Mouse (Mus musculus): ENCODE data around the gene Scamp4. TPM values are rescaled to one million over a fixed set of nuclear protein-coding genes. Genes with fewer than 3 reads are reported as not detected.
A peak's percentile ranks its signal among the peaks of the same experiment; 100 is the strongest.
"Not testable (repeated sequence)": the region's sequence is repeated elsewhere in the genome, so short reads cannot be mapped to it uniquely, and the experiment has no call there.

Gene Scamp4
- total RNA-seq, 2 experiments from 2014 or later, result 23.3 to 71.8 TPM

DNA sequence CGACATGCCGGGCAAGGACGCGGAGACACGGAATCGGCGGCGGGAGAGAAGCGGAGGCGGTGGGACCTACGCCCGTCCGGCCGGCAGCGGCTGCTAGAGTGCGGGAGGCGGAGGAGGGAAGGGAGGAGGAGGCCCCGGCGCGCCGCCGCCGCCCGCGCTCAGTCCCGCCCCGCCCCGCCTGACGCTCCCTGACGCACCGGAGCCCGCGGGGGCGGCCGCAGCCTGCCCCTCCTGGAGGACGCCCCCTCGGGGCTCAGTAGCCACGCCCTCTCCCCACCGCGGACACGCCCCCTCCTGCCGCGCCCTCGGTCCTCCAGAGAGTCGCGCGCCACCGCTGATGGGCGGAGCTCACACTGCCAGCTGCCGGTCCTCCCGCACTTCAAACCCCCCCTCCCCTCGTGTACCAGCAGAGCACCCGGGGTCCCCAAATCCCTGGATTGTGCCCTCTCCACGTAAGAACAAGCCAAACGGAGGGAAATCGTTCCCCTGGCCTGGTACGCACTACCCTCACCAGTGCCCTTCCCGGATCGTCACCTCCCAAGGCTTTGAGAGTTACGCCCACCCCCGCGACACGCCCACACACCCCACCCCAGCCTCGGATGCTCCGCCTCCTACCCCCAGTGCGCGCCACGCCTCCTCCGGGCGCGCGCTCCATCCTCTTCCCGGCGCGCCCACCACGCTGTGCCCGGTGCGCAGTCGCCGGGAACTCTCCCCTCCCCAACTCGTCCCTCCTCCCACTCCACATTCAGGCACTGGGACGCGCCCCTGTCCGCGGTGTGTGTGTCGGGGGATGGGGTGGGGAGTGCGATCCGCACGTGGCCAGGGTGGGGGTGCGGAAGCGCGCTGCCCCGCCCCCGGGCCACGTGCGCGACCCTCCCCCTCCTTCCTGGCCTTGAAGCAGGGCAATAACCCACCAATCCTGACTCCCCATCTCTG is 25.2 kb upstream of the Scamp4 start, which contains the start of gene Klf16:
Gene Klf16, minus strand, starts transcription at position 127 of the 936 bp plus-strand sequence.
- peak; percentile 49 for ATAC-seq (replicated peaks; ENCODE audit: low FRiP score, low TSS enrichment, poor library complexity, severe bottlenecking)

DNA sequence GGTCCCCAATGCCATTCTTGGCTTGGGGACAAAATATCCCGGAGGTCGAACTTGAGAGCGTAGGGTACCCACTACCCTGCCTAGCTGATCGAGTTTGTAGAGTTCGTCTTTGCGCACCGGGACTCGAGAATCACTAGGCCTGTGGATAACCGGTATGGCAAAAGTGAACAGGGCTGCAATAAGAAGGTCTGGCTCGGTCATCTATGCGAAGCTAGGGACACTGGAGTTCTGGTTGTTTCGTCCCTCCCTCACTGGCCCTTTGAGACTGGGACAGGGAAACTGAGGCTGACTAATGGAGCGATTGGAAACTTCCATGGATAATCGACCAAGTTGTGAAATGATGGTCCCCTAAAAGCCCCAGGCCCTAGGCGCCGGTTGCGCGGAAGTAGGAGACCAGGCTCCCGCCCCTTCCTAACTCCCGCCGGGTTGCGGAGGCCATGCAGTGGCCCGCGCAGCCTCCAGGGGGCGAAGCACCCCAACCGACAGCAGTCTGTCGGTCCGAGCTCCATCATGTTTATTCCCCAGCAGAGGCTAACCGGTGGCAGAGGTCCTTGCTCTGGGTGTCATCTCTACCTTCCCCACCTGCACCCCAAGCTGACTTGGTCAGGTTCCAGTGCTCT is 24.4 kb upstream of the Scamp4 start:
- peak; percentile 58 for ATAC-seq (replicated peaks; ENCODE audit: low FRiP score, low TSS enrichment, poor library complexity, severe bottlenecking)

DNA sequence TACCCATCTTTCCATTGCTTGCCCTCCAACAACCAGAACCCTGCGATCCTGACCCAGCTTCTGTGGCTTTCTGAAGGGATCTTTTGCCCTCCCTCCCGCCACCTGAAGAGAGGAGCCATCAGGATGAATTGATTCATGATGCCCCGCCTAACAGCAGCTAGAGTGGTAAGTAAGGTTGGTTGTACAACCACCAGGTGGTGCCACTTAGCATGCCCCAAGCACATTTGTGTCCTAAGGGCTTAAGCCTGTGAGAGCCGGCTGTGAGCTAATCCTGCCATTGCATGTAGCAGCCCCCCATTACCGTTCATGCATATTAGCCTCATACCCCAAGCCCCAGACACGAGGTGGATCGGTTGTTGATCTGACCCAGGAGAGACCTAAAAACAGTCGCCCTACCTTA is 23.8 kb upstream of the Scamp4 start:
- ATAC-seq (replicated peaks; ENCODE audit: low FRiP score, low TSS enrichment, poor library complexity, severe bottlenecking), result peak; percentile 64

DNA sequence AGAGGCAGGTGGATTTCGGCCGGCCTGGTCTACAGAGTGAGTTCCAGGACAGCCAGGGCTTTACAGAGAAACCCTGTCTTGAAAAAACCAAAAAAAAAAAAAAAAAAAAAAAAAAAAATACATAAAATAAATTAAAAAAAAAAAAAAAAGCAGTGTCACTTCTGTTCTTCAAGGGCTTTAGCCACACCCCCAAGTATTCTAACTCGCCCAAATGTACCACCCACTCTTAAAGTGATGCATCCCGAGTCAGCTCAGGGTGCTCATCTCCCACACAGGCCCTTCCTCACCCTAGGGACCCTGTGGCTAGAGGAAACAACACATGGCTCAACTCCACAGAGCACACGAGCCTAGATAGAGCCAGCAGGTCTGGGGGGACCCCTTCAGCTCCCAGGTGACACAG is 19.6 kb upstream of the Scamp4 start:
- ATAC-seq (replicated peaks; ENCODE audit: low FRiP score, low TSS enrichment, poor library complexity, severe bottlenecking), result no peak

DNA sequence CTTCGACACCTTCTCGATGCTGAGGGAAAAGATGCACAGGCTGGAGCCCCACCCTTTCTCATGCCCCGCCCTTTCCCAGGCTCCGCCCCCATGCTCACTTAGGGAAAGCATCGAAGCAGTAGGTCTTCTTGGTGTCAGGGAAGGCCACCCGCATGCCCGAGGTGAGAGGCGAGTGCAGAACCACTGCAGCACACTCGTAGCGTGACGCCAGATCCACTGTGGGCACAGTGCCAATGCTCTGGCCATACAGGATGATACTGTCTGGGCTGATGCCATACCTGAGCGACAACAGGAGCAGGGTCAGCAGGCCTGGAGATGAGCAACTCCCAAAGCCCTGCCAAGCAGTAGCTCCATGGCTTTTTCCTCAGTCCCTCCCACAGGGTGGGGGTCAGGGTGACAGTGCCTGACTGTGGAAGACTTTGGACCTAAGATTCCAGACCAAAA is 18.6 kb upstream of the Scamp4 start:
- no peak for ATAC-seq (replicated peaks; ENCODE audit: low FRiP score, low TSS enrichment, poor library complexity, severe bottlenecking)

DNA sequence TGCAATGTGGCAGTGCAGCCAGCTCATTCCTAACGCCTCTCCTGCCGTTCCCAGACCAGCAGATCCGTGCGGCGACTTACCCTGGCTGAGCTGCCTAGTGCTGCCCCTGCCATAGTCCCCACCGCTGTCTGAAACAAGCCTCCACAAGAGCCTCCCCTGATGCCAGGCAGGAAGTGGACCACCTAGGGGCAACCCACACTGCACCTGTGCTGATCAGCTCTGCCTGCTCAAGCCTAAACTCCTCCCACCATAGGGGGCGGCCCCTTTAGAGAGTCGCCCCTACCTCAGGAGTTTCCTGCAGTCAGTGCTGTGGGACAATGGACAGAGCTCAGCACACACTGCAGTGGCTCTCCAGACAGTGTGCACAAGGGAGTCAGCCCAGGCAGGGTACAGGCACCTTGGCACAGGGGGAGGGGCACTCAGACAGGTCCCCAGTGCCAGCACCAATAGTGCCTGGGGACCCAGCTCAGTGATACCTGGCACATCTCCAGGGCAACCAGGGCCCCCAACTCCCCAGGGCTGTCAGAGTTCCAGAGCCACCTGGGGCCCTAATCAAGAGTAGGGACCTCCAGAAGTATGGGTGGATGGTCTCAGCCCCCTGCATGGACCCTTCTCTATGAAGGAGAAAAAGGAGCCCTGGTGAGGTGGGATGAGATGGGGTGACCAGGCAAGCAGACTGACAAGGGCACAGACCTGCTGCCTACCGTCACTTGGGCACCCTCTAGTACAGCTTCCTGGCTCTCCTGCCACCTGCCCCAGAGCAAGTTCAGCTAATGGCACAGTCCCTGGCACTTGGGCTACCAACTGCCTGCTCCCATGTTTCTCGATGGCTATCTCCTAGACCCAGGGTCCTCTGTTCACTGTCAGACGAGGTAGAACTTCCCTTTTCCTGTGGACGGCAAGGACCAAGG is 17.8 kb upstream of the Scamp4 start:
- ATAC-seq (replicated peaks; ENCODE audit: low FRiP score, low TSS enrichment, poor library complexity, severe bottlenecking), result no peak

DNA sequence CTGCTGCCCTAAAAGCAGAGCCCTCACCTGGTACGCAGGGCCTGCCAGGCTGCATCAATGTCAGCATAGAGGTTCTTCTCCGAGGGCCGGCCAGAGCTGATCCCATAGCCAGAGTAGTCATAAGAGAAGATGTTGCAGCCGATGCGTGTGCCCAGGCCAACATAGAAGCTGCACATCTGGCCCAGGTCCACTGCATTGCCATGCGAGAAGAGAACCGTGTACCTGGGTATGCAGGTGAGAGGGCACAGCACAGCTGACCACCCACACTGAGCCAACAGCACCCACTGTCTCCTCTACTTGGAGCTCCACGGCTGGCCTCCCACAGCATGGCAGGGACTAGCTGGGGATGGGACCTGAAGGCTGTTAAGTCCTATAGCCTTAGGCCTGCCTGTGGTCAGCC is 17.1 kb upstream of the Scamp4 start:
- no peak for ATAC-seq (replicated peaks; ENCODE audit: low FRiP score, low TSS enrichment, poor library complexity, severe bottlenecking)

DNA sequence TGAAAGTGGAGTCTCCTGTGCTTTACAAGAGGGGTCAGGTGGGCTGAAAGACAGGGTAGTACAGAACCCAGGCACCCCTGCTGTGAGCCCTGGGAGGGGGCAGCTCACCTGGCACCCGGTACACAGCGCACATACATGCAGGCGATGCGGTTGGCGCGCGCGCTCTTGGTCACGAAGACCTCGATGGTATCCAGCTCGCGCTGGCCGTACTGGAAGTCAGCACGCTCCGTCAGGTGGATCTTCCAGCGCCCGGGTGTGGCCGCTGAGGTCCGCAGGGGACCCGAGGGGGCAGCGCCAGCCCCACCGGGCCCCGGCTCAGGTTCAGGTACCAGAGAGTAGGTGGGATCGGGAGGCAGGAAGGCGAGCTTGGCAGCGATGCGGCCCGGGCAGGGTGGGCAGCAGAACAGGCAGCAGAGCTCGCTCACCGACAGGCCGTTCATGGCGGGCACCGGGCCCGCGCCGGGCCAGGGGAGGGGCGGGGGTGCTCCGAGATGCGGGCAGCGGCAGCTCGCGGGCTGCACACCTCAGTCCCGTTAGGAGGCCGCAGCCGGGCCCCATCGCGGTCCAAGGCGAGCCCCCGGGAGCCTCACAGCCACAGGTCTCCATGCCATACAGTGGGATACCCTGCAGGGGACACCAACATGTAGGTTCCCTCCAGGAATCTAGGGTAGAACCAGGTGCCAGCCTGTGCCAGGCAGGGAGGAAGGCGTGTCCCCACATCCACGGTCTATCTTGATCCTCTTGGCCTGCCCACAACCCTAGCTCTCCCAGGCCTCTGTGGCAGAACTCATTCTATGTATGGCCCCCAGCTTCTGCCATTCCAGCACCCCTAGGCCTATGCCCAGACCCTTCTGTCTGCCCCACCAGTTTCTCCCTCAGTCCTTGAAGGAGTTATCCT is 16.0 kb upstream of the Scamp4 start:
- ATAC-seq (replicated peaks; ENCODE audit: low FRiP score, low TSS enrichment, poor library complexity, severe bottlenecking), result no peak

DNA sequence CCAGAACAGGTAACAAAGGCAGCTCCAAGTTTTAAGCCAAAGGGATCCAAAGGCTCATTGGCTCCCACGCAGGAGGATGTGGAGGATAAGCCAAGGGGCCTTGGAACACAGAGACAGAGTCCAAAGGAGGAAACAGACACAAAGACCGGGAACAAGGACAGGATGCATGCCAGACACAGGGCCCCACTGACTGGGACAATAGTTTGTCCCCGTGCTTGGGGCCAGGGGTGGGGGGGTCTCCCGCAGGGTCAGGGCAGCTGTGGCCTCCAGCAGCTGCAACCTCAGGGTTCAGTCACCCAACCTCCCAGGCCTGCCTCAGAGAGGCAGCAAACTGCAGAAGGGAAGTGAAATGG is 15.4 kb upstream of the Scamp4 start:
- no peak for ATAC-seq (replicated peaks; ENCODE audit: low FRiP score, low TSS enrichment, poor library complexity, severe bottlenecking)

DNA sequence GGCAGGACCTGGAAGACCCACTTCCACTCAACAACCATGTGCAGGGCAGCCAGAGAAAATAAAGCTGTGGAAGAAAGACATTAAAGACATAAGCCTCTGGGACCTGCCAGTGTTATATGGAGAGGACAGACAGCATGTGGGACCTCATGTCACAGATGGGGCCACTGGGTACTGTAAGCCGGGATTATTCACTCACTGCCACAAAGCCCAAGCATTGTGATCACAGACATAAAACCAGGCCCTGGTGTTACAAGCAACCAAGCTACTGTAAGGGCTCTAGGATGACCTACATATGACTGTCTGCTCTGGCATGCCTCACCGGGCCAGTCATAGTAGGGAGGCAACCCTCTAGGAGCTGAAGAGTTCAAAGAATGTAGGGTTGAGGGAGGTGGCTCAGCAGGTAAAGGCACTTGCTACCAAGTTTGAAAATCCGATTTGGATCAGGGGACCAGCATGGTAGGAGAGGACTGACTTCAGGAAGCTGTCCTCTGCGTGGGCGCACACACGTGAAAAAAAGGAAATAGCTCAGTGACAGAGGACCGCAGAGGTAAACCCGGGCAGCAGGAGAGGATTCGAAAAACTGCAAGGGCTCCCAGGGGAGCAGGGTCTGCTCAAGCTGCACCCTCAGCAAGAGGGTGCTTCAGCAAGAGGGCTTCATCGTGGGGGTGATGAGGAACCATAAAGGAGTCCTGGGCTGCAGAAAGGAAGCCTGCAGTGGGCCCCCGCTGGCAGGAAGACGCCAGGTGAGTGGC is 13.4 kb upstream of the Scamp4 start:
- ATAC-seq (replicated peaks; ENCODE audit: low FRiP score, low TSS enrichment, poor library complexity, severe bottlenecking), result no peak

DNA sequence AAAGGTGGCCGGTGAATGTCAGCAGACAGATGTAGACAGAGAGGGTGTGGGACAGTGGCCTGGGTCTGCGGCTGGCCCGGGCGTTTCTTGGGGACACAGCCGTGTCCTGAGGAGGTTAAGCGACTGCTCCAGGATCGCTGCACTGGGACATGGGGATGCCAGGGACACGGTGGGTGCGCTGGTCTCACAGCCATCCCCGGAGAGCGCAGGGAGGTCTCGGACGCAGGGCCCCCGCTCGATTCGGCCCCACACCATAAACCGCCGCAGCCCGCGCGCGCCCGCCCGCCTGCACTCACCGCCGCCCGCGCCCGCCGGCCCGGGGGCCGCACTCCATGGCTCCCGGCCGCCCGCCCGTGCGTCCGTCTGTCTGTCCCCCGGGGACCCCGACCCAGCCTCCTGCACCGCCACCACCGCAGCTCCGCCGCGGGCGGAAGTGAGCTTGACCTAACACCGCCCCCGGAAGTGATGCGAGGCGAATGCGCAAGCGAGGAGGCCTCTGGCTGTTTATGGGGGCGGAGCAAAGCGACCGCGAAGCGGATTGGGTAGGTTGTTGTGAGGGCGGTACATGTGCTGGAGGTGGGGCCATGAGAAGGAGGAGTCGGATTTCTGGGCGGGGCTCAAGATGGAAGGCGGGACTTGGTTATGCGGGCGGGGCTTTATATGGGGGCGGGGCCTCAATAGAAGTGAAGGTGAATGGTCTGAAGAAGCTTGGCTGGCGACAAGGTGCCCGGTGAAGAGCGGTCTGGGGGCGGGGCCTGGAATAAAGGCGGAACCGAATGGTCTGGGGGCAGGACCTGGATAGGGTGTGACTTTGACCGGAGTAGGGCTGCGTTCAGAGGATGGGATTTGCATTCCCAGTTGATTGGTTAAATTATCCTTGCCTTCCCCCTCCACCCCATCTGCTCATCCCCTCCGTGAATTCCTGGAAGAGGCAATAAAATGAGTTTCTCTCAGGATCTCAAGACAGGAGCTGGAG is 12.5 kb upstream of the Scamp4 start, which contains the start of gene Abhd17a:
Gene Abhd17a, minus strand, starts transcription at position 463 of the 976 bp plus-strand sequence.
- peak; percentile 96 for ATAC-seq (replicated peaks; ENCODE audit: low FRiP score, low TSS enrichment, poor library complexity, severe bottlenecking)

DNA sequence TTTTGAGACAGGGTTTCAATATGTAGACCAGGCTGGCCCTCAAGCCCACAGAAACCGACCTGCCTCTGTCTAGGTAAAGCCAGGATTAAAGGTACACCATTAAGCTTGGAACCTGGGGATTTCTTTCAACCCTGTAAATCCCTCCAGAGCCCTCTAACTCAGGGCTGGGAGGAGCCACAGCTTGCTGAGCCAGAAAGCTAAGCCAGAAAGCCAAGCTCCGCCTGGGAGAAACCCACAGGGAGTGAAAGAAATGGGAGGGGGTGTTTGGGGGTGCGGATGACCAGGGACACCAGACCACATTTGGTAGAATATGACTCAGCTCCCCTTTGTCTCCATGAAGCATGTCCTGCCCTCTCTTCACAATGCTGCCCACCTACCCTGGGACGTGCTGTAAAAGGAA is 6.4 kb upstream of the Scamp4 start:
- no peak for ATAC-seq (replicated peaks; ENCODE audit: low FRiP score, low TSS enrichment, poor library complexity, severe bottlenecking)

DNA sequence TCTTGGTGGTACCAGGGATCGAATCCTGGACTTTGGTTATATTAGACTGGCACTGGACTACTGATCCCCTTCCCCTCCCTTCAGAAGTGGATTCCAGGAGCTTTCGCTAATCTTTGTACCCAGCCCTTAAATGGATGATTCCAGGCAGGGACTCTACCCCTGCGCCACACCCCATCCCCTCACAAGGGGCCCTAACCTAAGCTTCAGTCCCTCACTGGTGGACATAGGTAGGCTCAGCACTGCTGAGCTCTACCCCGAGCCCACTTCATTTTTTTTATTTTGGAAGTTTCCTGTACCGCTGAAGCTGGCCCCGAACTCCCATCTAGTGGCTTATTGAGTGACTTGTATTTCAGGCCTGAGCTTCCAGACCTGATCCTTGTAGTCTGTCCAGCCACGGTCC is 692 bp downstream of the Scamp4 start:
- ATAC-seq (replicated peaks; ENCODE audit: low FRiP score, low TSS enrichment, poor library complexity, severe bottlenecking), result no peak

DNA sequence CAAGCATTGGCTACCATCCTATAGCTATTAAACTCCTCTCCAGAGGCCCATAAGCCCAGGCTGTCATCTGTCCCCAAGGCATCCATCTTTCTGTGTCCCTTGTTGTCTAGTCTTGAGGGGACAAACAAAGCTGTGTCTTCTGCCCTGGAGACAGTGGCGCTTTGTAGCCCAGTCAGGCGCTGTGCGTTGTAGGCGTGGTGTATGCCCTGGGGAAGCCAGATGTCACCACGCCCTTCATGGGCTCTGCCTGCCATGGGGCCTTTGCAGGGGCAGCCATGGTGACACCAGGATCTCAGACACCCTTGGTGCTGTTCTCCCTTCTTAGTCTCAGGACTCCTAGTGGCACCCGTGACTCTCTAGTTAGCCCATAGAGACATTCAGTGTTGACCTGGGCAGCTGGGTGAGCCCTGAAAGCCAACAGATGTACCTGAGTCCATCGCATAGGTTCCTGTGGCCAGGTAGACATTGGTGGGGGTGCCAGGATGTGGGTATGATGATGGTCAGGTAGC is 1.4 kb downstream of the Scamp4 start:
- peak; percentile 61 for ATAC-seq (replicated peaks; ENCODE audit: low FRiP score, low TSS enrichment, poor library complexity, severe bottlenecking)

DNA sequence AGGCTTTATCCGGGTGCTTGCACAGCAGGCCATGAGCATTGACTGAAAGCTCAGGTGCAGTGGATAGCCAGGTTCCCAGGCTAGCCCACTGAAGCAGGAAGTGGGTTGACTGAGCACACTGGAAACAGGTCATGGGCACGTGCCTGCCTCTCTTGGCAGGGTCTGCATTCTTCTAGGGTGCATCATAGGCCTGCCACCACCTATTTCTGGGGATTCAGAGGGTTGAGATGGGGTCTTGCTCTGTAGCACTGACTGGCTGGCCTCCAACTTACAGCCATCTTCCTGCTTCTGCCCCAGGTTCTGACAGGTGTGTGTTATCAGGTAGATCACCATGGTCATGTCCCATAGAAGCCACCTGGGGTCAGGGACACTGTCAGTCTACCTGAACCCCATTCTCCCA is 2.3 kb downstream of the Scamp4 start:
- ATAC-seq (replicated peaks; ENCODE audit: low FRiP score, low TSS enrichment, poor library complexity, severe bottlenecking), result no peak

DNA sequence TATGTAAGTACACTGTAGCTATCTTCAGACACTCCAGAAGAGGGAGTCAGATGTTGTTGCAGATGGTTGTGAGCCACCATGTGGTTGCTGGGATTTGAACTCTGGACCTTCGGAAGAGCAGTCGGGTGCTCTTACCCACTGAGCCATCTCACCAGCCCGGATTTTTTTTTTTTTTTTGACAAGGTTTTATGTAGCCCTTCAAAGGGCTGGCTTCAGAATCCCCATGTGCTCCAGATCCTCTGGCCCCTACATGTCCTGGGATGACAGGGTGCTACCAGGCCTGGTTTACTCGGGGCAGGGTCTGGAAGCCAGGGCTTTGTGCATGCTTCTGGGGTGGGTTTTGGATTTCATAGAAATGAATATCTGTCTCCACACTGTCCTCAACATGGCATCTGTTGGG is 3.0 kb downstream of the Scamp4 start, which contains the start of gene Gm49322:
Gene Gm49322, plus strand, starts transcription at position 301 of the 400 bp plus-strand sequence.
- not testable (repeated sequence) for ATAC-seq (replicated peaks; ENCODE audit: low FRiP score, low TSS enrichment, poor library complexity, severe bottlenecking)

DNA sequence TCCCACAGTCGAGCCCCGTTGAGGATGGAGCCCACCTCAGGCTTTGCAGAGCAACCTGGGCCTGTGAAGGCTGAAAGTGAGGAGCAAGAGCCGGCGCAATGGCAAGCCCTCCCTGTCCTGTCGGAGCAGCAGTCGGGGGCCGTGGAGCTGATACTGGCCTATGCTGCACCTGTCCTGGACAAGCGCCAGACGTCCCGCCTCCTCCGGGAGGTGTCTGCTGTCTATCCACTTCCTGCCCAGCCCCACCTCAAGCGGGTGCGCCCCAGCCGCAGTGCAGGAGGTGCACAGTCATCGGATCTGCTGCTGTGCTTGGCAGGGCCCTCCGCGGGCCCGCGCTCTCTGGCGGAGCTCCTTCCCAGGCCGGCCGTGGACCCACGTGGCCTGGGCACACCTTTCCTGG is 3.6 kb downstream of the Scamp4 start:
- ATAC-seq (replicated peaks; ENCODE audit: low FRiP score, low TSS enrichment, poor library complexity, severe bottlenecking), result no peak
